Mouse (Mus musculus) heart, adult 2 months (tissue): ENCODE measurements around the gene Dhx34.

Source experiments
- CTCF ChIP-seq: fragments of 200-600 bp; IDR thresholded peaks from 2 replicates; pipeline ENCODE4 v1.8.1; 2022; ENCODE audit warnings: antibody characterized with exemption, mild to moderate bottlenecking, moderate library complexity
- POLR2A ChIP-seq: fragments of 200-500 bp; IDR thresholded peaks from 2 replicates; pipeline ENCODE4 v1.6.1; 2011; ENCODE audit warnings: mild to moderate bottlenecking, low read depth, low read length, control low read depth; ENCODE audit not compliant: insufficient read depth

- TF ChIP-seq CTCF (no peak), POLR2A (no peak)
Observed at GRCm38 (mm10) chr7:16263843-16264242, 42.0 kb upstream of the Dhx34 start.
